Mouse (Mus musculus) heart, postnatal 10 days (tissue): ENCODE measurements around the gene Lif. TPM values are rescaled to one million over a fixed set of nuclear protein-coding genes. Genes with fewer than 3 reads are reported as not detected.

ENCODE experiments used
- DNase-seq, 2 experiments: peaks; one replicate each; pipeline ENCODE4 v3.0.0; 2021
- intact Hi-C: fragments of 180-260 bp; cut with DNase I; formaldehyde crosslinking; loops from one replicate; pipeline ENCODE4 v1.15.1; 2025
- total RNA-seq, 2 experiments: library from RNA; stranded (reverse); gene quantifications; 2 replicates each; pipeline ENCODE4 v1.2.3; 2021

Gene Lif
- total RNA-seq, 2 experiments from 2014 or later = 0.55 to 0.62 TPM

DNA sequence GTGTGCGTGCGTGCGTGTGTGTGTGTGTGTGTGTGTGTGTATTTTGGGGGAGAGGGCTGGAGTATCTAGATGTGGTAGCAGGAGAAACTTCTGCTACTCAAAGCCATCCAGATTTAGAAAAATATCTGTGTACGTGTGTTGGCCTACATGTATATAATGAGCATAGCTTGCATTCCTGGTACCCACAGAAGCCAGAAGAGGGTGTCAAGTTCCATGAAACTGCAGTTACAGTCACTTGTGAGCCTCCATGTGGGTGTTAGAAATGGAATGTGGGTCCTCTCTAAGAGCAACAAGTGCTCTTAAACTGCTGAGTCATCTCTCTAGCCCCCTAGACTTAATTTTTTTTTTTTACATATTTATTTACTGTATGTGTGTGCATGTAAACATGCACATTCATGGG, 53.0 kb downstream of the Lif start:
- intact Hi-C loops = no loop called here
- no peak for DNase-seq

DNA sequence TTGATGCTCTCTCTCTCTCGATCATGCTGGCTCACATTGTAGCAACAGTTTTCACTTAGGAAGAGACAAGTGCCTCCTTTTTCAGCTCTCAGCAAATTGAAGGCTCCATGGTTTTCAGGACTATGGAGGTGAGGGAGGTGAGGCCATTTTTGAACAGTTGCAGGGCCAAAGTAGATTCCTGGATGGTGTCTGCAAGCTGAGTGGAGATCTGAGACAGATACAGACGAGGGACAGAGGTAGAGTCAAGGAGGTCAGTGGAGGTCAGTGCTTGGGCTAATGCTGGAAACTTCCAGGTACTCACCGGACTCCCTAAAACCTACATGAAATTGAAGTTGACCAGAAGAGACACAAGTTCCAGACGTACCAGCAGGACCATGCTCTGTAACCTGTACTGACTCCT, 54.8 kb downstream of the Lif start:
- DNase-seq = no peak
- intact Hi-C loops = no loop called here

DNA sequence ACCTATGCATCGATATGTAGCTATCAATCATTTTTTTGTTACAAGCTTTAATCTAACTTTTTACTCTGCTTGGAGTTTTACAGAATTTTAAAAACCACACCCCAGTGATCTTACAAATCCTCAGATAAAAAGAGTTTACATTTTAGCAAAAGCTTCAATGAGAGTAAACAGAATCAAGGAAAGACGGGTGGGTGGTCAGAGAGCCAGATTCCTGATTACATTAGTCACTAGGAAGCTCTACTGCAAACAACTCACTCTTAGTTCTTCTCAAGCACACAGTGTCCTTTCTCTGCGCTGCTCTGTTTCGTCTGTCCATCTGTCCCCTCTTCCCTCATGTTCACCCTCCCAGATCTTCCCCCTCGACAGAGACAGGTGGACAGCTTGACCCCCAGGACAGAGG, 59.9 kb downstream of the Lif start:
- no peak for DNase-seq
- intact Hi-C loops = no loop called here

DNA sequence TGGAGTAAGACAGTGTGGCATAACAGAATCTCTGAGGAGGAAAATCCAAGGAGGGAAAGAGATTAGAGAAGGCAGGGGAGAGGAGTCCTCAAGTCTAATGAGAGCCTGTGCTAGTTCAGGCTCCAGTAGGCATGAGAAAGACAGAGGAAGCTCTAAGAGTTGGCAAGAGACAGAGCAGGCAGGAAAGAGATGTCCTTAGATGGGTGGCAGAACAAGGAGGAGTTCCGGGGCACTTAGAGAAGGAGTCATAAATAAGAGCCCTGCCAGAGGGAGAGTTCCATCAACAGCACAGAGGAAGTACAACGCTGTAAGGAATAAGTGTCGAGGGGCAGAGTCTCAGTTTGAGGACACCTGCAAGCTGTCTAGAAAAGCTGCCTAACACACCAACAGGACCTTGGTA, 60.7 kb downstream of the Lif start:
- intact Hi-C loops = no loop called here
- DNase-seq = no peak

DNA sequence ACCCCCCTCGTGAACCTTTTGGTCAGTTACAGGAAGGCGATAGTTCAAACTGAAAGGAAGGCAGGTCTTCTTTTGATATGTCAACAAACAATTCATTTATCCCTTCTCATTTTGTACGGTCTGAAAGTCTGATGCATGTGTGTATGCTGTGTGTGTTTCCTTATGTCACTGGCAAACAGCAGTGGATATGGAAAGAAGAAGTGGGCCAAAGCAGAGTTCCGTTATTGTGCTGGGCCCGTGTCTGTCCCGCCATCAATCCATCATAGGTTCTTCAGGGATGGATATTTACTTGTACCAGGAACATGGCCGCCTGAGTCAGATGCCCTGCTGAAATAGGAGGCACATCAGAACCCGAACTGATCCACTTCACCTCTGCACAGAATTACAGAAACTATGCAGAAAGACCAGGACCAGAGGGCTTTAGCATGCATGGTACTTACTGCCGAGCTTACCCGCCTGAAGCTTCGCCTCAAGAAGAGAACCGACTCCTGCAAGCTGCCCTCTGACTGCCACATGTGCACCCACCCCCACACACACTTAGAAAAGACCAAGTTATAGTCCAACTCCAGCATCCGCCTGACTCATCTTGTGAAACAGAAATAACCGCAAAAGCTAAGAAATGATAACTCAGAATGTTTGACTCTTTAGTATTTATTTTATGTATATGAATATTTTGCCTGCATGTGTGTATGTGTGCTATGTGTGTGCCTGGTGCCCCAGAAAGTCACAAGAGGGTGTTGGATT, 62.0 kb downstream of the Lif start:
- no peak for DNase-seq

DNA sequence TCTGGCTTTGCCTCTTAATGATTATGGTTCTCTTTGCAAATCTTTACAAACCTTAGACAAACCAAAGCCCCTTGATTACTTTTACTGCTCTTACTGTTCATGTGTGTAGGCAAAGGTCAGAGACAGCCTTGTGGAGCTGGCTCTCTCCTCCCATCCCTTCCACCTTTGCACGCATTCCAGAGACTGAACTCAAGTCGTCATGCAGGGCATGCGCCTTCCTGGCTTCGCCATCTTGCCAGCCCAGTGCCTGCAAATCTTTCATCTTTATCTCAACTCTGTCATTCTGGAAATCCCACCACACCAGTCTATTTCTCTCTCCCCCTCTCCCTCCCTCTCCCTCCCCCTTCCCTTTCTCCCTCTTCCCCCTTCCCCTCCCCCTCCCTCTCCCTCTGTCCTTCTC, 63.5 kb downstream of the Lif start:
- no peak for DNase-seq
- intact Hi-C loops = no loop called here

More for the DNA sequence above, 62.0 kb downstream of the Lif start:
- intact Hi-C loops = no loop called here

Other genes starting within 250 kb of the Lif start
- under 1 TPM in 1 of 2 experiments, not detected in 1; 0.34 TPM for gene Sec14l4, start 226.1 kb upstream of the Lif start, total RNA-seq
- under 1 TPM in 1 of 2 experiments, not detected in 1; 0.74 TPM for gene Sec14l3, start 192.7 kb upstream of the Lif start, total RNA-seq
- gene Mtfp1, start 162.1 kb upstream of the Lif start, total RNA-seq = 10 to 100 TPM; 80.7 to 82.0 TPM
- 1 to 10 TPM; 1.3 to 1.4 TPM for gene Sec14l2, start 134.1 kb upstream of the Lif start, total RNA-seq
- gene Rnf215, start 122.4 kb upstream of the Lif start, total RNA-seq = 10 to 100 TPM; 17.3 to 18.9 TPM
- gene Ccdc157, start 97.3 kb upstream of the Lif start, total RNA-seq = 1 to 10 TPM; 5.8 to 8.0 TPM
- gene Sf3a1, start 97.2 kb upstream of the Lif start, total RNA-seq = 10 to 100 TPM; 45.6 to 54.6 TPM
- 10 to 100 TPM; 12.3 to 12.6 TPM for gene Tbc1d10a, start 70.8 kb upstream of the Lif start, total RNA-seq
- 10 to 100 TPM in 1 of 2 experiments, 1 to 10 TPM in 1; 7.9 to 10.4 TPM for gene Castor1, start 39.3 kb upstream of the Lif start, total RNA-seq
- gene Osm, start 21.1 kb upstream of the Lif start, total RNA-seq = not detected
- not detected for gene Hormad2, start 183.5 kb downstream of the Lif start, total RNA-seq